Mouse (Mus musculus): Measurements from ENCODE around the gene Cpb1.

The Cpb1 gene

GRCm38 (mm10) chr3:20275633-20276032 lies at the start of gene Cpb1:
TSS of gene Cpb1 (minus strand) at chr3:20275733.
- DNase-seq = no peak

- DNase-seq = no peak
Observed at GRCm38 (mm10) chr3:20317233-20317632, 41.7 kb upstream of the Cpb1 start.

- DNase-seq = no peak
Observed at GRCm38 (mm10) chr3:20309142-20309541, 33.6 kb upstream of the Cpb1 start.

DNA sequence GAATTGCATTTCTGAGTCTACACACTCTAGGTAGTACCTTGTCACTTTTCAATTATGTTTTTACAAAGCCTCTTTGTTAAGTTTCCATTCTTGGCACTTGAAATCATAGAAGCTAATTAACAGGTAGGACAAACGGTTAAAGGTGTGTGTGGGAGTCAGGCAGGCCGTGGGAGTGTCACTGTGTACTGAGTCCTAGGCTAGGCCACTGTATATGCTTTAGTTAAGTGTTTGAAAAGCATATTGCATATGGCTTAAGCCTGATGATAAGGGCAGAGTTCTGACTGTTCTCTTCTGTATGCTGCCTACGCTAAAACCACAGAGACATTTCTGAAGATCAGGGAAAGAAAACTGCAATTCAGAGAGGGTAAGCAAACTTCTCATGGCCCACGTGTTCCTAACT lies 31.7 kb upstream of the Cpb1 start:
- no peak for DNase-seq

DNA sequence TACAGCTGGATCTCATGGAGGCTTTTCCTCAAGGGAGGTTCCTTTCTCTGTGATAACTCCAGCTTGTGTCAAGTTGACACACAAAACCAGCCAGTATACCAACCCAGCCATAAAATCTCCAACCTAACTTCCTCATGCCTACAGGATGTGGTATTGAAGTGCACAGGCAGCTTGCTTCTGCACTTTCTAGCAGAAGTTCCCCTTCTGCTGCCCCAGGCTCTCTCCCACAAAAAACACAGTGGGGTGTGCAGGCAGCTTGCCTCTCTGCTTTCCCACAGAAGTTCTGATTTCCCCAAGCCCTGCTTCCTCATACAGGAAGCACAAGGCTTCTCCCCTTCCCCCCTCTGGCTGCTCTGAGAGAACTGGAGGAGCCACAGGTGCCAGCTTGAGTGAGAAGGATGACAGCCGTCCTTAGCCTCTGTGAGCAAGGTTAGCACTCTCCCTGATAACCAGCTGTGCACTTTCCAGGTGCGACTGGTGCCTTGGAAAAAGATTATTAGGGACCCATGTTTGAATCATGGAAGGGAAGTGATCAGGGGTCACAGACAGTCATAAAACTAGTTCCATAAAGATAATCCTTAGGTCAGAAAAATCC lies 29.3 kb upstream of the Cpb1 start:
- DNase-seq = peak; percentile 1

GRCm38 (mm10) chr3:20295546-20295945 lies 20.0 kb upstream of the Cpb1 start:
- no peak for DNase-seq

- no peak for DNase-seq
Observed at GRCm38 (mm10) chr3:20294542-20295348, 19.2 kb upstream of the Cpb1 start.

DNA sequence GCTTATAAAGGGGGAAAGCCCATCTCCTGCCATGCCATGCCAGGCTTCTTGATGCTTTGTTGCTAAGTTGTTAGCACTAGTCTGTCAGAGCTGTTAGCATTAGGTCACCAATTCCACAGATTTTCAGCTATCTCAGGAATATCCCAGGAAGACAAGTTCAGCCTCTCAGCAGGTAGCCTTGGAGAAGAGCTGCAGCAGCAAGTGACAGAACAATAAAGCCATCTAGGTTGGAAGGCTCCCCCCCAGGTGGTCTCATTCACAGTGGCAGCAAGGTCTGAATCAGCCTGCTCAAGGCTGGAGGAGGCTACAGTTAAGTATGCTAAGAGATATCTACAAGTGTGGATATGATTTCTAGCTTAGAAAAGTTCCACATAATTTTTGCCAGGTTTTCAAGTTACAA lies 15.8 kb upstream of the Cpb1 start:
- DNase-seq = no peak

GRCm38 (mm10) chr3:20288761-20289160 lies 13.2 kb upstream of the Cpb1 start:
- peak; percentile 6 for DNase-seq

DNA sequence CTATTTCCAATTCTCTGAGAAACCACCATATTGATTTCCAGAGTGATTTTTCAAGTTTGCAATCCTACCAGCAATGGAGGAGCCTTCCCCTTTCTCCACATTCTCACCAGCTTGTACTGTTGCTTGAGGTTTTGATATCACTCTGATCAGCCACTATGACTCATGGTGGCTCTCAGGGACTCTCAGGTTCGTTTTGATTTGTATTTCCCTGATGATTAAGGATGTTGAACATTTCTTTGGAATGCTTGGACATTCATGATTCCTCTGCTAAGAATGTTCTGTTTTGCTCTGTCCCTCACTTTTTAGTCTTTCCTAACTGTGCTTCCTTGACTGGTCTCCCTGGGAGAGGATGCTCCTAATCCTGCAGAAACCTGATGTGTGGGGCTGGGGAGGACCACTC lies 6.3 kb upstream of the Cpb1 start:
- no peak for DNase-seq

DNA sequence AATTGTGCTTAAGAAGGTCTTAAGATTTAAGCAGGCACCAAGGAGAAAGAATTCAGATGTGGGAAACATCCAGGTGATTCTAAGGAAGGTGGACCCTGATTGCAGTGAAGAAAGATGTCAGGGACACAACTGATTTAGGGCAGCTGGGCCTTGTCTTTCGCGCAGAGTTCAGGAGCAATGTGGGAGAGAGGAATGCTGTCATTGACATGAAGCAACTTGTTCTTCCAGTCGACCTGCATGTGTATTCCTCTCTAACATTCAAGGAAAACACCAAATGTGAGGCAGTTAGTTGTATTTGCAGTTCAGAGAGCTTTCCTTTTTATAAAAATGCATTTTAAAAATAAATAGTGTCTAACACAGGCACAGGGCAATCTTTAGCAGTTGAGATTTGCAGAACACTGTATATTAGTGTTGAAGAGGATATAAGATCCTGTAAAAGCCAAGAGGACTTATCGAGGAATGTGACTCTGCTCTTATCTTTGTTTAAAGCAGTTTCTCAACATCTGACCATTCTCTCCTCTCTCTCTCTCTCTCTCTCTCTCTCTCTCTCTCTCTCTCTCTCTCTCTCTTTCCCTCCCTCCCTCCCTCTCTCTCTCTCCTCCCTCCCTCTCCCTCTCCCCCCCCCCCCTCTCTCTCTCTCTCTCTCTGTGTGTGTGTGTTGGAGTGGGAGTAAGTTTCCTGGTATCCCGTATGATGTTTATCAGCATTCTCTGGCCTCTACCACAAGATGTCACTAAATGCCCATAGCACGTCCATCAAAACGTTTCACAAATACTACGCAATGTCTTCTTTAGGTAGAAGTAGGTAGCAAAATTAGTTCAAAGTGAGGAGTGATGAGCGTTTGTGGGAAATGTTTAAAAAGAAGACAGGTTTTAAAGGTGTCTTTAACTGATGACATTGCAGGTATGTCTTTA lies 20.7 kb downstream of the Cpb1 start:
- DNase-seq = peak; percentile 46

DNA sequence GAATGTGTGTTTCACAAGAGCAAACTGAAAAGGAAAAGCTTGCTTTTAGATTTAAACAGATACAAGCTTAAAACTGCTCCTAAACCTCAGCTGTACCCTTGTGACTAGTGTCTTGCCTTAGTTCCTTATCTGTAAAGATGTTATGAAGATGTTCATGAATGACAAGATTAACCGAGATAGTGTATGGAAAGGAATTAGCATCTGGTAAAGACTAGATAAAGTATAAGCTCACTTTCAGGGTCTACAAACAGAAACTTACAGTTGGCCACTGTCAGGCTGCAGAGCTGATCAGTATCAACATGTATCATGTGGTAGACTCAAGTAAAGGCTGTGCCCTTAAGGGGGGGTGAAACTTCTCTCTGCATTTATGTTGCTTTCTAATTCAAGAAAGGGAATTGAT lies 31.6 kb downstream of the Cpb1 start:
- no peak for DNase-seq

DNA sequence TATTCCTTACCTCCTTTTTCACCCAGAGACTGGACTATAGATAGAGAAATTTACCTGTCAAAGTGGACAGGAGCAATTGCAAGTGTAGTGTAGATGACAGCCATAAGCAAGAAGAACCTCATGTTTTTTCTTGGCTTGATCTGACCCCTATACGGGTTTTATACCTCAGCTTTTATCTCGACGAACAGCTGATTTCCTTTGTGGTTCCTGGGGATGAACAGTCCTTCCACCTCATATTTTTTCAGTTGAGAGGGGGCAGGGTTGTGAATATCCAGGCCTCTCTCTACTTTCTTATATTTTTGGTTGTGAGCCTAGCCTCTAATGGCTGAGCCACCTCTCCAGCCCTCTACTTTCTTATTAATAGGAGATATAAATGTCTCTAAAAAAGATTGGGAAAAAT lies 33.5 kb downstream of the Cpb1 start, which contains the start of gene Cpa3:
TSS of gene Cpa3 (minus strand) at position 132 of the 400 bp plus-strand sequence.
- no peak for DNase-seq

GRCm38 (mm10) chr3:20239741-20240140 lies 35.8 kb downstream of the Cpb1 start:
- DNase-seq = no peak

GRCm38 (mm10) chr3:20236965-20237364 lies 38.6 kb downstream of the Cpb1 start:
- no peak for DNase-seq

DNA sequence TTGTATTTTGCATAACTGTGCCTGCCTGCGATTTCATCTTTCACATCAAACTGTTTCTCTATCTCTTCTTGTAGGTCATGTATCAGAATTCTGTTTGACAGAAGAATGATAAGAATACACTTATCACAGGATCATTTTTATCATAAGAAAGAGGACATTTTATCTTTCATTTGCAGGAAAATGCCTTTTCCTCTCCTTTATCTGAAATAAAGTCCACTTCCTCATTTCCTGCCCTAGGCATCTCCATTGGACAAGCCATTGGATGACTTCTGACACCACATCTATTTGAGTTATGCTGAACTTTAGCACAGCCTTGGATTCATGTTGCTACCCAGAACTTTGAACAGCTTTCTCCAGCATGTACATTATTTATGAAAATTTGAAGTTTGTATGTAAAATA lies 46.5 kb downstream of the Cpb1 start:
- DNase-seq = no peak

GRCm38 (mm10) chr3:20225429-20225828 lies 50.1 kb downstream of the Cpb1 start:
- no peak for DNase-seq

- no peak for DNase-seq
Observed at GRCm38 (mm10) chr3:20222926-20223698, 52.4 kb downstream of the Cpb1 start.

DNA sequence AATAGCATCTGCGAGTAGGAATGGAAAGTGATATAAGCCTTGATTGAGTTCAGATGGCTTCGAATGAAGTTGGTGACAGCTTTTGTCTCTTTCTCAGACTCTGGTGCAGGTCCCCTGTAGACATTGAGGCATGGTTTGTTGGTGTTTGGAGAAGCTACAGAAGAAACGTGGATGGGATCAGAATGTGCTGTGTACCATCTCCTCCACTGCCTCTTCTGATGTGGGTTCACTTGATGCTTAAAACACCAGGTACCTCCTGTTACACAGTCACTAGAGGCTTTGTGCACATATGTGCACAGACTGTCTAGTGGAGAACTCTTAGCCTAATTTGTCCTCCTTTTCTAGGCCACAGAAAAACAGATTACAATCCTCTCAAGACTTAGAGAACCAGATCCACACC lies 53.4 kb downstream of the Cpb1 start:
- no peak for DNase-seq

DNA sequence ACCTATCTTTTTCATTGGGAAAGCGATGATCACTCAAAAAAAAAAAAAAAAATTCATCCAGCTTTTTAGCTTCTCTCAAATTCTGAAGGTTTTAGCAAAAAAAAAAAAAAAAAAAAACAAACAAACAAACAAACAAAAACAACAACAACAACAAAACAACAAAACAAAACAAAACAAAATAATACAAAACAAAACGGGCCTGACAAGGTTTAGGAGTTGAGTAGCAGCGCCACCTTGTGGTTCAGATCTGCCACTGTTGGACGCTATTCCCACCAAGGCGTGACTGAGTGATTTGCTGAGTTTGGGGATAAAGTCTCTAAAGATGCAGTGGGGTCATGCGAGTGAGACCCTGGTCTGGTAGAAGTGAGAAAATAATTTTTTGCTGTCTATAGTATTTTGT lies 76.7 kb downstream of the Cpb1 start:
- peak; percentile 70 for DNase-seq
